Mouse (Mus musculus) liver, postnatal 0 days (tissue): ENCODE measurements around the gene Tex9. TPM values are rescaled to one million over a fixed set of nuclear protein-coding genes. Genes with fewer than 3 reads are reported as not detected.

ENCODE experiments used
- ATAC-seq: fragments of 200-750 bp; cut with Nextera tagmentation; 2 replicates; pipeline ENCODE4 v1.8.0; 2017; ENCODE audit warnings: mild to moderate bottlenecking, moderate library complexity
- DNase-seq: peaks from one replicate; pipeline ENCODE4 v3.0.0-alpha.2; 2016
- H3K27ac ChIP-seq: fragments of 300-500 bp; sonication (generic); 2 replicates; pipeline ENCODE4 v1.5.1; 2014; ENCODE audit warnings: antibody characterized with exemption, moderate library complexity, mild to moderate bottlenecking, low read depth
- H3K27me3 ChIP-seq: fragments of 300-500 bp; sonication (generic); 2 replicates; pipeline ENCODE4 v1.6.1; 2014; ENCODE audit warnings: low read length, control low read depth, mixed read lengths; ENCODE audit not compliant: insufficient read depth
- H3K36me3 ChIP-seq: fragments of 300-500 bp; sonication (generic); replicated peaks from 2 replicates; pipeline ENCODE4 v1.6.1; 2014; ENCODE audit warnings: mild to moderate bottlenecking, control low read depth, low read length, moderate library complexity, mixed read lengths; ENCODE audit not compliant: insufficient read depth
- H3K4me1 ChIP-seq: fragments of 300-500 bp; sonication (generic); 2 replicates; pipeline ENCODE4 v1.6.1; 2014; ENCODE audit warnings: antibody characterized with exemption, mild to moderate bottlenecking, control low read depth; ENCODE audit not compliant: insufficient read depth
- H3K4me2 ChIP-seq: fragments of 300-500 bp; sonication (generic); 2 replicates; pipeline ENCODE4 v1.6.1; 2014; ENCODE audit warnings: low read depth, mild to moderate bottlenecking, low read length, moderate library complexity, mixed read lengths
- H3K4me3 ChIP-seq: fragments of 300-500 bp; sonication (generic); 2 replicates; pipeline ENCODE4 v1.5.1; 2014; ENCODE audit warnings: low read depth, low read length
- H3K9ac ChIP-seq: fragments of 300-500 bp; sonication (generic); replicated peaks from 2 replicates; pipeline ENCODE4 v1.6.1; 2014; ENCODE audit warnings: mild to moderate bottlenecking, moderate library complexity
- H3K9me3 ChIP-seq: fragments of 300-500 bp; sonication (generic); 2 replicates; pipeline ENCODE4 v1.6.1; 2016; ENCODE audit warnings: mild to moderate bottlenecking, control low read depth, low read length, mixed read lengths
- CTCF ChIP-seq: sonication (generic); IDR thresholded peaks from 2 replicates; pipeline ENCODE4 v1.5.1; 2016; ENCODE audit warnings: antibody characterized with exemption, low read depth
- EP300 ChIP-seq: IDR thresholded peaks from 2 replicates; pipeline ENCODE4 v1.6.1; 2016; ENCODE audit warnings: antibody characterized with exemption, low read depth, mild to moderate bottlenecking
- WGBS: fragments of 180-500 bp; shearing (Covaris S2); extraction: QIAGEN DNeasy Blood & Tissue Kit; methylation state at CpG from one replicate; pipeline ENCODE4 v1.1.7; 2014; ENCODE audit not compliant: insufficient replicate concordance; 5-methylcytosine and 5-hydroxymethylcytosine counted together
- polyA plus RNA-seq: library from polyadenylated mRNA; unstranded; fragments of >200 nt; fragmentation: Nextera tagmentation; extraction: Ambion mirVana; gene quantifications from 2 replicates; pipeline ENCODE4 v1.2.1, GENCODE M21; 2015

Tex9 gene
- polyA plus RNA-seq, 1 experiment from 2014 or later = 4.9 TPM

- H3K36me3 ChIP-seq = no peaks in the 10 kb centered on the region
- no peaks in the 10 kb centered on the region for H3K27me3 ChIP-seq
- TF ChIP-seq EP300 (no peak), CTCF (peak; percentile 41)
- no peak overlapping the region for H3K27ac ChIP-seq
- H3K4me2 ChIP-seq = no peak overlapping the region
- no peak overlapping the region for H3K9ac ChIP-seq
- ATAC-seq (no peak), DNase-seq (no peak)
- H3K9me3 ChIP-seq = 0 out of 2 replicates have a peak, but pooled peaks cover 3% of the 10 kb centered on the region
- peaks cover 4% of the 10 kb centered on the region for H3K4me1 ChIP-seq
- 85% methylated on average over 2 of the region's 2 CpGs for WGBS
- no peak overlapping the region for H3K4me3 ChIP-seq
Observed at GRCm38 (mm10) chr9:72422753-72423152, 69.3 kb downstream of the Tex9 start.

DNA sequence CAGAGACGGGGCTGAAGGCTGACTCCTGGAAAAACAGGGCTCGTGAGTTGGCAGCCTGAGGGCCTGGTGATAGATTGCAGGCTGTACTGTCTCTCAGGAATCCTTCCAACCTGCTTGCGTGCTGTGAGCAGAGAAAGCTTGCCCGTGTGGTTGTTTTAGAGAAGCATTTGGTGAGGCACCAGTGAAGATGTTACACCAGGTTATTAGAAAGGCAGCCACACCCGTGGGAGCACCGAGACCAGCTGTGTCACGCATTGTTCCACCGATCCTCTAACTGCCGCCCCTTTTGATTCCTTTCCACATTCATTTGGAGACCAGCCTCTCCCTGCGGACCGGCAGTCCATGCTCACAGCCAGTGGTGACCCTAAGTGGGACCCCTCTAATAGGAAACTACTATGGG is 69.7 kb downstream of the Tex9 start:
- TF ChIP-seq CTCF (no peak), EP300 (no peak)
- no peak for ATAC-seq
- H3K4me3 ChIP-seq = no peak overlapping the region
- H3K9ac ChIP-seq = no peak overlapping the region
- H3K4me1 ChIP-seq = peaks cover 4% of the 10 kb centered on the region
- DNase-seq = no peak
- H3K4me2 ChIP-seq = no peak overlapping the region
- no peak overlapping the region for H3K27ac ChIP-seq
- no peaks in the 10 kb centered on the region for H3K36me3 ChIP-seq
- 0 out of 2 replicates have a peak, but pooled peaks cover 3% of the 10 kb centered on the region for H3K9me3 ChIP-seq
- 68% methylated on average over 11 of the region's 11 CpGs for WGBS
- H3K27me3 ChIP-seq = no peaks in the 10 kb centered on the region

- Histone ChIP-seq H3K4me1 (peaks cover 4% of the 10 kb centered on the region), H3K4me2 (no peak overlapping the region), H3K9me3 (0 out of 2 replicates have a peak, but pooled peaks cover 3% of the 10 kb centered on the region), H3K27ac (no peak overlapping the region), H3K27me3 (no peaks in the 10 kb centered on the region), H3K36me3 (no peaks in the 10 kb centered on the region), H3K9ac (no peak overlapping the region), H3K4me3 (no peak overlapping the region)
- ATAC-seq = no peak
- 56% methylated on average over 3 of the region's 3 CpGs for WGBS
- TF ChIP-seq CTCF (no peak), EP300 (0 out of 2 replicates have a peak, but pooled peaks have one; percentile 21)
- no peak for DNase-seq
Observed at GRCm38 (mm10) chr9:72420490-72420889, 71.5 kb downstream of the Tex9 start.

DNA sequence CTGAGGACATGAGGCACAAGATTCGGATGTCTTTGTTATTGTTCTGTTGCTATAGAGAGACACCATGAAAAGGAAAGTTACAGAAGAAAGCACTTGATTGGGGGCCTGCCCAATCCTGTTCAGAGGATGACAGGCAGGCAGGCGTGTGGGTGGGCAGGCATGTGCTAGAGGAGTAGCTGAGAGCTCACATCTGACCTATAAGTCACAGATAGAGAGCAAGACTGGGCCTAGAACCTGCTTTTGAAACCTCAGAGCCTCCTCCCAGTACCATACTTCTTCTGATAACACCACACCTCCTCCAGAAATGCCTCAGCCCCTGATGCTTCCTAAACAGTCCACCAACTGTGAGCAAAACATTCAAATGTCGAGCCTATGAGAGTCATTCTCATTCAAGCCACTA is 73.6 kb downstream of the Tex9 start:
- Histone ChIP-seq H3K27ac (no peak overlapping the region), H3K4me3 (no peak overlapping the region), H3K4me1 (peaks cover 4% of the 10 kb centered on the region), H3K9me3 (0 out of 2 replicates have a peak, but pooled peaks cover 3% of the 10 kb centered on the region), H3K9ac (no peak overlapping the region), H3K4me2 (no peak overlapping the region), H3K36me3 (no peaks in the 10 kb centered on the region), H3K27me3 (no peaks in the 10 kb centered on the region)
- DNase-seq (no peak), ATAC-seq (no peak)
- TF ChIP-seq CTCF (no peak), EP300 (no peak)
- 63% methylated on average over 3 of the region's 3 CpGs for WGBS

GRCm38 (mm10) chr9:72411746-72412145 is 80.3 kb downstream of the Tex9 start:
- H3K27me3 ChIP-seq = no peaks in the 10 kb centered on the region
- no peak overlapping the region for H3K9ac ChIP-seq
- ATAC-seq (no peak), DNase-seq (no peak)
- WGBS = 87% methylated on average over 2 of the region's 2 CpGs
- no peak overlapping the region; the same call in 1 of the 2 replicates for H3K27ac ChIP-seq
- H3K4me1 ChIP-seq = no peaks in the 10 kb centered on the region; the same call in 1 of the 2 replicates
- no peak overlapping the region for H3K4me3 ChIP-seq
- H3K4me2 ChIP-seq = peak overlapping the region; percentile 80; the same call in 1 of the 2 replicates
- no peaks in the 10 kb centered on the region for H3K9me3 ChIP-seq
- no peaks in the 10 kb centered on the region for H3K36me3 ChIP-seq
- peak; percentile 65 for TF ChIP-seq CTCF
- no peak for TF ChIP-seq EP300

GRCm38 (mm10) chr9:72409381-72410225 is 82.4 kb downstream of the Tex9 start:
- WGBS = 30% methylated on average over 15 of the region's 15 CpGs
- Histone ChIP-seq H3K9ac (peak overlapping the region; percentile 70; the same call in 1 of the 2 replicates), H3K4me2 (peak overlapping the region; percentile 80), H3K4me3 (peak overlapping the region; percentile 42), H3K9me3 (no peaks in the 10 kb centered on the region), H3K4me1 (peaks cover 10% of the 10 kb centered on the region), H3K27me3 (no peaks in the 10 kb centered on the region), H3K36me3 (no peaks in the 10 kb centered on the region), H3K27ac (peak overlapping the region; percentile 97)
- TF ChIP-seq CTCF (no peak), EP300 (peak; percentile 96)
- peak; percentile 93 for ATAC-seq
- peak; percentile 75 for DNase-seq
